Mouse (Mus musculus) intestine, embryonic 16.5 days (tissue): ENCODE data around the gene Ddost. TPM values are rescaled to one million over a fixed set of nuclear protein-coding genes. Genes with fewer than 3 reads are reported as not detected.
A peak's percentile ranks its signal among the peaks of the same experiment; 100 is the strongest.

Experiments
- ATAC-seq: fragments of 200-750 bp; cut with Nextera tagmentation; 2 replicates; pipeline ENCODE4 v1.8.0; 2017; ENCODE audit warnings: moderate TSS enrichment, moderate library complexity
- H3K27ac ChIP-seq: fragments of 300-500 bp; sonication (generic); 2 replicates; pipeline ENCODE4 v1.5.1; 2014; ENCODE audit warnings: mild to moderate bottlenecking, low read length
- H3K27me3 ChIP-seq: fragments of 300-500 bp; sonication (generic); replicated peaks from 2 replicates; pipeline ENCODE4 v1.6.1; 2014; ENCODE audit warnings: low read length, control low read depth, mixed read lengths; ENCODE audit not compliant: control insufficient read depth, insufficient read depth
- H3K36me3 ChIP-seq: fragments of 300-500 bp; sonication (generic); 2 replicates; pipeline ENCODE4 v1.6.1; 2014; ENCODE audit warnings: low read length, control low read depth; ENCODE audit not compliant: control insufficient read depth, insufficient read depth
- H3K4me1 ChIP-seq: fragments of 300-500 bp; sonication (generic); 2 replicates; pipeline ENCODE4 v1.6.1; 2014; ENCODE audit warnings: low read length, control low read depth, mixed read lengths; ENCODE audit not compliant: control insufficient read depth, insufficient read depth
- H3K4me2 ChIP-seq: fragments of 300-500 bp; sonication (generic); 2 replicates; pipeline ENCODE4 v1.6.1; 2014; ENCODE audit warnings: low read depth, low read length, control low read depth
- H3K4me3 ChIP-seq: fragments of 300-500 bp; sonication (generic); 2 replicates; pipeline ENCODE4 v1.5.1; 2014; ENCODE audit warnings: mild to moderate bottlenecking, low read length
- H3K9ac ChIP-seq: fragments of 300-500 bp; sonication (generic); 2 replicates; pipeline ENCODE4 v1.6.1; 2014; ENCODE audit warnings: low read depth, low read length
- H3K9me3 ChIP-seq: fragments of 300-500 bp; sonication (generic); 2 replicates; pipeline ENCODE4 v1.6.1; 2016; ENCODE audit warnings: low read length, control low read depth; ENCODE audit not compliant: control insufficient read depth
- WGBS: fragments of 180-500 bp; shearing (Covaris S2); extraction: QIAGEN DNeasy Blood & Tissue Kit; methylation state at CpG from one replicate; pipeline ENCODE4 v1.1.7; 2014; 5-methylcytosine and 5-hydroxymethylcytosine counted together
- polyA plus RNA-seq: library from polyadenylated mRNA; unstranded; fragments of >200 nt; fragmentation: Nextera tagmentation; extraction: Ambion mirVana; gene quantifications from 2 replicates; pipeline ENCODE4 v1.2.1, GENCODE M21; 2015

Gene Ddost
- polyA plus RNA-seq, 1 experiment from 2014 or later, result 427 TPM

GRCm38 (mm10) chr4:138318509-138319266 is 14.2 kb downstream of the Ddost start:
- Histone ChIP-seq H3K4me3 (no peak overlapping the region), H3K4me2 (no peak overlapping the region), H3K9me3 (no peaks in the 10 kb centered on the region), H3K9ac (no peak overlapping the region), H3K4me1 (peaks cover under 1% of the 10 kb centered on the region; the same call in 1 of the 2 replicates), H3K36me3 (peaks cover 5% of the 10 kb centered on the region), H3K27me3 (no peaks in the 10 kb centered on the region), H3K27ac (no peak overlapping the region)
- no peak; the same call in 1 of the 2 replicates for ATAC-seq
- WGBS, result 56% methylated on average over 6 of the region's 6 CpGs

GRCm38 (mm10) chr4:138319508-138319907 is 15.0 kb downstream of the Ddost start:
- no peak overlapping the region for H3K4me3 ChIP-seq
- peak; percentile 43 for ATAC-seq
- no peaks in the 10 kb centered on the region for H3K9me3 ChIP-seq
- 37% methylated on average over 10 of the region's 10 CpGs for WGBS
- peaks cover 5% of the 10 kb centered on the region for H3K36me3 ChIP-seq
- H3K4me1 ChIP-seq, result peaks cover 8% of the 10 kb centered on the region
- no peak overlapping the region for H3K27ac ChIP-seq
- H3K27me3 ChIP-seq, result no peaks in the 10 kb centered on the region
- no peak overlapping the region for H3K9ac ChIP-seq
- H3K4me2 ChIP-seq, result no peak overlapping the region

GRCm38 (mm10) chr4:138320711-138321110 is 16.2 kb downstream of the Ddost start:
- H3K9ac ChIP-seq, result no peak overlapping the region
- H3K36me3 ChIP-seq, result peaks cover 5% of the 10 kb centered on the region
- no peaks in the 10 kb centered on the region for H3K9me3 ChIP-seq
- no peaks in the 10 kb centered on the region for H3K27me3 ChIP-seq
- H3K4me1 ChIP-seq, result peaks cover 13% of the 10 kb centered on the region
- no peak overlapping the region for H3K4me3 ChIP-seq
- 60% methylated on average over 11 of the region's 11 CpGs for WGBS
- H3K4me2 ChIP-seq, result no peak overlapping the region
- H3K27ac ChIP-seq, result no peak overlapping the region
- ATAC-seq, result no peak

GRCm38 (mm10) chr4:138321488-138321887 is 17.0 kb downstream of the Ddost start:
- H3K4me3 ChIP-seq, result no peak overlapping the region
- H3K36me3 ChIP-seq, result peaks cover 4% of the 10 kb centered on the region
- H3K9ac ChIP-seq, result no peak overlapping the region
- no peak overlapping the region for H3K4me2 ChIP-seq
- no peaks in the 10 kb centered on the region for H3K27me3 ChIP-seq
- no peak for ATAC-seq
- 76% methylated on average over 7 of the region's 7 CpGs for WGBS
- H3K9me3 ChIP-seq, result no peaks in the 10 kb centered on the region
- no peak overlapping the region for H3K27ac ChIP-seq
- H3K4me1 ChIP-seq, result peaks cover 16% of the 10 kb centered on the region

- no peaks in the 10 kb centered on the region for H3K27me3 ChIP-seq
- no peak overlapping the region for H3K27ac ChIP-seq
- H3K9me3 ChIP-seq, result no peaks in the 10 kb centered on the region
- no peak overlapping the region for H3K9ac ChIP-seq
- ATAC-seq, result no peak
- whole genome bisulfite sequencing, result 63% methylated on average over 4 of the region's 4 CpGs
- no peaks in the 10 kb centered on the region for H3K36me3 ChIP-seq
- H3K4me3 ChIP-seq, result no peak overlapping the region
- peaks cover 17% of the 10 kb centered on the region for H3K4me1 ChIP-seq
- H3K4me2 ChIP-seq, result no peak overlapping the region
These were observed 18.2 kb downstream of the Ddost start for GRCm38 (mm10) chr4:138322692-138323091.

- H3K9ac ChIP-seq, result no peak overlapping the region
- no peaks in the 10 kb centered on the region for H3K36me3 ChIP-seq
- 48% methylated on average over 4 of the region's 4 CpGs for WGBS
- no peak overlapping the region for H3K27ac ChIP-seq
- ATAC-seq, result no peak
- H3K27me3 ChIP-seq, result no peaks in the 10 kb centered on the region
- H3K9me3 ChIP-seq, result no peaks in the 10 kb centered on the region
- no peak overlapping the region for H3K4me3 ChIP-seq
- no peak overlapping the region for H3K4me2 ChIP-seq
- peaks cover 17% of the 10 kb centered on the region for H3K4me1 ChIP-seq
These were observed 19.2 kb downstream of the Ddost start for GRCm38 (mm10) chr4:138323753-138324152.

- Histone ChIP-seq H3K27ac (no peak overlapping the region), H3K4me2 (no peak overlapping the region), H3K36me3 (no peaks in the 10 kb centered on the region), H3K4me1 (peaks cover 17% of the 10 kb centered on the region), H3K4me3 (no peak overlapping the region), H3K9me3 (no peaks in the 10 kb centered on the region), H3K27me3 (no peaks in the 10 kb centered on the region), H3K9ac (no peak overlapping the region)
- WGBS, result 94% methylated on average over 3 of the region's 3 CpGs
- no peak for ATAC-seq
These were observed 19.9 kb downstream of the Ddost start for GRCm38 (mm10) chr4:138324451-138324850.

- no peaks in the 10 kb centered on the region for H3K9me3 ChIP-seq
- peak overlapping the region; percentile 96 for H3K9ac ChIP-seq
- no peaks in the 10 kb centered on the region for H3K36me3 ChIP-seq
- peak overlapping the region; percentile 95 for H3K27ac ChIP-seq
- WGBS, result under 1% methylated on average over 45 of the region's 45 CpGs
- peak overlapping the region; percentile 56 for H3K4me2 ChIP-seq
- peaks cover 17% of the 10 kb centered on the region for H3K4me1 ChIP-seq
- H3K4me3 ChIP-seq, result peak overlapping the region; percentile 92
- H3K27me3 ChIP-seq, result no peaks in the 10 kb centered on the region
- ATAC-seq, result peak; percentile 92
These were observed 21.0 kb downstream of the Ddost start for GRCm38 (mm10) chr4:138325466-138326076.

- H3K9me3 ChIP-seq, result no peaks in the 10 kb centered on the region
- H3K27me3 ChIP-seq, result no peaks in the 10 kb centered on the region
- ATAC-seq, result peak; percentile 77
- peak within 1 kb of the TSS; percentile 56 for H3K4me2 ChIP-seq
- no peaks in the 10 kb centered on the region for H3K36me3 ChIP-seq
- WGBS, result 3% methylated on average over 41 of the region's 41 CpGs
- H3K4me3 ChIP-seq, result peak within 1 kb of the TSS; percentile 92
- peak within 1 kb of the TSS; percentile 96 for H3K9ac ChIP-seq
- H3K27ac ChIP-seq, result peak within 1 kb of the TSS; percentile 95
- peaks cover 17% of the 10 kb centered on the region for H3K4me1 ChIP-seq
These were observed 21.7 kb downstream of the Ddost start, which contains the start of gene Pink1 for GRCm38 (mm10) chr4:138326077-138326695. Gene Pink1 (minus strand): TSS chr4:138326307.
